ENCODE assay signal across 8 mouse cellular contexts in the genomic region with DNA sequence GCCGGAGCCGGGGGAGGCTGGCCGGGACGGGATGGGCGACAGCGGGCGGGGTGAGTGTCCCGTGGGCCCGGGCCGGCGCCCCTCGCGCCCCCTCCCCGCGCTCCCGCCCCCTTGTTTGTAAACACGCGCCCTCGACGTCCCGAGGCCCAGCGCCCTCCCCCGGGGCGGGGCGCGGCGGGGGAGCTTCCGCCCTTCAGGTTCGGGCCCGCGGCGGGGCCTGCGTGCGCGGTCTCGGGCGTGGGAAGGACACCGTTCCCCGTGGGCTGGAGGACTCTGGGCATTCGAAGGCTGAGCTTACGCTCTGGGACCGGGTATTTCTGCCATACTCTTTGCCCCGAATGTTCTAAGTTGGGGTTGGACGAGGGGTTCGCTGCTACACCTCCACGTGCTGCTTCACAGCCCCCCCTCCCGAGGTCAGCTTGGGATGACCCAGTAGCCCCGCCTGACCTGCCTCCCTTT. TPM values are rescaled to one million over a fixed set of nuclear protein-coding genes. Genes with fewer than 3 reads are reported as not detected.
DNase-seq lines count a peak whose midpoint lies in the region; ATAC-seq and TF ChIP-seq lines count a peak whose summit lies in the region.

No protein-coding gene starts in this region.

- DNase-seq in urinary bladder, postnatal 36 days (ENCODE audit: low spot score in 2 of 2) = peak; percentile 60 to 75
- no peak for DNase-seq in urinary bladder, postnatal 10 days (ENCODE audit: low spot score)
- no peak for DNase-seq in hindbrain, embryonic 10.5 days (ENCODE audit: low spot score)
- peak; percentile 80 for DNase-seq in liver
- peak; percentile 87 for DNase-seq in thymus, postnatal 14 days
- DNase-seq in retina, postnatal 1 day = no peak

- peak overlapping the region; percentile 85 for H3K4me2 ChIP-seq in midbrain, embryonic 16.5 days (ENCODE audit: low read length)

- H3K4me1 ChIP-seq in cortical plate, adult 2 months (ENCODE audit: control insufficient read depth, insufficient read depth, low read length) = peaks cover 11% of the 10 kb centered on the region
- peaks cover 71% of the 10 kb centered on the region for H3K4me1 ChIP-seq in hindbrain, embryonic 10.5 days (replicated peaks)
- H3K4me1 ChIP-seq in midbrain, embryonic 16.5 days (ENCODE audit: control insufficient read depth, insufficient read depth, low read length) = peaks cover 38% of the 10 kb centered on the region

- peak; percentile 28; the same call in 1 of the 2 replicates for TF ChIP-seq POLR2A in cortical plate, adult 2 months (IDR thresholded peaks at IDR 0.05; ENCODE audit: extremely low read depth, insufficient read depth, low read length)

- peaks cover 69% of the 10 kb centered on the region for H3K36me3 ChIP-seq in hindbrain, embryonic 10.5 days
- peaks cover 24% of the 10 kb centered on the region for H3K36me3 ChIP-seq in midbrain, embryonic 16.5 days (ENCODE audit: control insufficient read depth, insufficient read depth, low read length)

- under 1% methylated on average over 48 of the region's 48 CpGs for WGBS in hindbrain, embryonic 10.5 days
- under 1% methylated on average over 23 of the region's 48 CpGs for WGBS in midbrain, embryonic 16.5 days

- H3K9me3 ChIP-seq in hindbrain, embryonic 10.5 days = no peaks in the 10 kb centered on the region
- H3K9me3 ChIP-seq in midbrain, embryonic 16.5 days (replicated peaks; ENCODE audit: control insufficient read depth, low read length, poor library complexity, severe bottlenecking) = no peaks in the 10 kb centered on the region

- H3K27ac ChIP-seq in cortical plate, adult 2 months (ENCODE audit: insufficient read depth, low read length) = peak overlapping the region; percentile 86
- H3K27ac ChIP-seq in hindbrain, embryonic 10.5 days = peak overlapping the region; percentile 99
- H3K27ac ChIP-seq in midbrain, embryonic 16.5 days (ENCODE audit: low read length) = peak overlapping the region; percentile 98

- ATAC-seq in midbrain, embryonic 16.5 days = no peak

- no peaks in the 10 kb centered on the region for H3K27me3 ChIP-seq in hindbrain, embryonic 10.5 days (ENCODE audit: insufficient read depth, poor library complexity, severe bottlenecking)
- H3K27me3 ChIP-seq in midbrain, embryonic 16.5 days (ENCODE audit: control insufficient read depth, insufficient read depth, low read depth, low read length) = no peaks in the 10 kb centered on the region

- TF ChIP-seq CTCF in cortical plate, adult 2 months (IDR thresholded peaks at IDR 0.05; ENCODE audit: extremely low read depth, insufficient read depth, low read length) = no peak

- H3K4me3 ChIP-seq in cortical plate, adult 2 months (ENCODE audit: insufficient read depth, low read length) = peak overlapping the region; percentile 72
- H3K4me3 ChIP-seq in hindbrain, embryonic 10.5 days = peak overlapping the region; percentile 74
- H3K4me3 ChIP-seq in midbrain, embryonic 16.5 days (ENCODE audit: low read depth, low read length) = peak overlapping the region; percentile 81

- H3K9ac ChIP-seq in midbrain, embryonic 16.5 days (ENCODE audit: low read depth, low read length) = peak overlapping the region; percentile 90

RNA-seq across cellular contexts. Expression of gene Rxrb, which starts 0.6 kb away (rescaled TPM):
- 78.5 and 81.5 TPM in 2 replicates for polyA plus RNA-seq in cortical plate, adult 2 months (2012; rRNA removed)
- polyA plus RNA-seq in hindbrain, embryonic 10.5 days (2016; fragmentation: Nextera tagmentation; extraction: Ambion mirVana) = 49.1 and 56.4 TPM in 2 replicates
- 54.0 and 55.9 TPM in 2 replicates for polyA plus RNA-seq in midbrain, embryonic 16.5 days (2015; fragmentation: Nextera tagmentation; extraction: Ambion mirVana)

RNA-seq across cellular contexts. Expression of gene Slc39a7, which starts 0.7 kb away (rescaled TPM):
- polyA plus RNA-seq in cortical plate, adult 2 months (2012; rRNA removed) = 92.7 and 103 TPM in 2 replicates
- 188 and 197 TPM in 2 replicates for polyA plus RNA-seq in hindbrain, embryonic 10.5 days (2016; fragmentation: Nextera tagmentation; extraction: Ambion mirVana)
- 163 and 175 TPM in 2 replicates for polyA plus RNA-seq in midbrain, embryonic 16.5 days (2015; fragmentation: Nextera tagmentation; extraction: Ambion mirVana)

RNA-seq across cellular contexts. Expression of gene H2-Ke6, which starts 4.3 kb away (rescaled TPM):
- polyA plus RNA-seq in cortical plate, adult 2 months (2012; rRNA removed) = 59.6 and 61.7 TPM in 2 replicates
- 65.5 and 73.0 TPM in 2 replicates for polyA plus RNA-seq in hindbrain, embryonic 10.5 days (2016; fragmentation: Nextera tagmentation; extraction: Ambion mirVana)
- polyA plus RNA-seq in midbrain, embryonic 16.5 days (2015; fragmentation: Nextera tagmentation; extraction: Ambion mirVana) = 60.1 and 61.3 TPM in 2 replicates

RNA-seq across cellular contexts. Expression of gene Col11a2, which starts 7.0 kb away (rescaled TPM):
- polyA plus RNA-seq in cortical plate, adult 2 months (2012; rRNA removed) = 9.3 and 12.1 TPM in 2 replicates
- polyA plus RNA-seq in hindbrain, embryonic 10.5 days (2016; fragmentation: Nextera tagmentation; extraction: Ambion mirVana) = 0.99 and 1.7 TPM in 2 replicates
- 3.6 and 4.4 TPM in 2 replicates for polyA plus RNA-seq in midbrain, embryonic 16.5 days (2015; fragmentation: Nextera tagmentation; extraction: Ambion mirVana)

RNA-seq across cellular contexts. Expression of gene Ring1, which starts 7.7 kb away (rescaled TPM):
- 73.1 and 73.2 TPM in 2 replicates for polyA plus RNA-seq in cortical plate, adult 2 months (2012; rRNA removed)
- polyA plus RNA-seq in hindbrain, embryonic 10.5 days (2016; fragmentation: Nextera tagmentation; extraction: Ambion mirVana) = 12.3 and 17.3 TPM in 2 replicates
- 17.9 and 18.2 TPM in 2 replicates for polyA plus RNA-seq in midbrain, embryonic 16.5 days (2015; fragmentation: Nextera tagmentation; extraction: Ambion mirVana)

Comparison
In these comparisons a context has a peak if more than half of its experiments do, and no peak if none do; other contexts are left out.
1. DNase-seq: peak in urinary bladder, postnatal 36 days (2 of 2), liver (single experiment) and thymus, postnatal 14 days (single experiment); none in urinary bladder, postnatal 10 days (single experiment), hindbrain, embryonic 10.5 days (single experiment) and retina, postnatal 1 day (single experiment).
2. Peak in every context shown above with its lines, with median percentiles within 50 percentile points of each other: H3K27ac ChIP-seq and H3K4me3 ChIP-seq.